Mouse (Mus musculus) midbrain, embryonic 15.5 days (tissue): Measurements from ENCODE around the gene Btbd35f21. TPM values are rescaled to one million over a fixed set of nuclear protein-coding genes. Genes with fewer than 3 reads are reported as not detected.
"Not testable (repeated sequence)": the region's sequence is repeated elsewhere in the genome, so short reads cannot be mapped to it uniquely, and the experiment has no call there.

Experiments
- ATAC-seq: fragments of 200-750 bp; cut with Nextera tagmentation; replicated peaks from 2 replicates; pipeline ENCODE4 v1.8.0; 2017; ENCODE audit warnings: moderate TSS enrichment
- H3K27ac ChIP-seq: fragments of 300-500 bp; sonication (generic); 2 replicates; pipeline ENCODE4 v1.5.1; 2015; ENCODE audit warnings: mild to moderate bottlenecking, inconsistent platforms
- H3K27me3 ChIP-seq: fragments of 300-500 bp; sonication (generic); replicated peaks from 2 replicates; pipeline ENCODE4 v1.6.1; 2015; ENCODE audit warnings: inconsistent platforms
- H3K36me3 ChIP-seq: fragments of 300-500 bp; sonication (generic); replicated peaks from 2 replicates; pipeline ENCODE4 v1.6.1; 2015; ENCODE audit warnings: inconsistent platforms
- H3K4me1 ChIP-seq: fragments of 300-500 bp; sonication (generic); 2 replicates; pipeline ENCODE4 v1.6.1; 2015; ENCODE audit warnings: inconsistent platforms
- H3K4me2 ChIP-seq: fragments of 300-500 bp; sonication (generic); 2 replicates; pipeline ENCODE4 v1.6.1; 2015; ENCODE audit warnings: inconsistent platforms, mild to moderate bottlenecking, moderate library complexity
- H3K4me3 ChIP-seq: fragments of 300-500 bp; sonication (generic); 2 replicates; pipeline ENCODE4 v1.5.1; 2015; ENCODE audit warnings: mild to moderate bottlenecking, inconsistent platforms
- H3K9ac ChIP-seq: fragments of 300-500 bp; sonication (generic); 2 replicates; pipeline ENCODE4 v1.6.1; 2015; ENCODE audit warnings: mild to moderate bottlenecking, inconsistent platforms
- H3K9me3 ChIP-seq: fragments of 300-500 bp; sonication (generic); 2 replicates; pipeline ENCODE4 v1.6.1; 2016; ENCODE audit warnings: inconsistent platforms
- WGBS: fragments of 180-500 bp; shearing (Covaris S2); methylation state at CpG from one replicate; pipeline ENCODE4 v1.1.7; 2015; ENCODE audit warnings: mixed read lengths; 5-methylcytosine and 5-hydroxymethylcytosine counted together
- polyA plus RNA-seq: library from polyadenylated mRNA; unstranded; fragments of >200 nt; fragmentation: Nextera tagmentation; extraction: Ambion mirVana; gene quantifications from 2 replicates; pipeline ENCODE4 v1.2.1, GENCODE M21; 2015

The Btbd35f21 gene
- not detected in 2 replicates for polyA plus RNA-seq

GRCm38 (mm10) chrX:32725809-32726208 lies at the start of gene Btbd35f21:
Btbd35f21 (plus strand) TSS chrX:32726109.
- H3K4me1 ChIP-seq, result not testable (repeated sequence)

More at GRCm38 (mm10) chrX:32725809-32726208, at the start of gene Btbd35f21:
- not testable (repeated sequence) for H3K36me3 ChIP-seq, H3K4me2 ChIP-seq, H3K27ac ChIP-seq, H3K4me3 ChIP-seq, H3K27me3 ChIP-seq, H3K9ac ChIP-seq, ATAC-seq, H3K9me3 ChIP-seq
- WGBS, result 80% methylated on average over 1 of the region's 2 CpGs

Other genes starting within 250 kb of the Btbd35f21 start
- not detected in 2 replicates for gene Btbd35f1, start 166.1 kb upstream of the Btbd35f21 start, polyA plus RNA-seq
- not detected in 2 replicates for gene Gm5926, start 75.4 kb upstream of the Btbd35f21 start, polyA plus RNA-seq
- gene Btbd35f30, start 168.5 kb downstream of the Btbd35f21 start, polyA plus RNA-seq, result not detected in 2 replicates
- not detected in 2 replicates for gene Gm21789, start 215.7 kb downstream of the Btbd35f21 start, polyA plus RNA-seq
- not detected in 2 replicates for gene Btbd35f5, start 247.8 kb downstream of the Btbd35f21 start, polyA plus RNA-seq